ENCODE assay signal across 16 mouse cellular contexts in the genomic region with DNA sequence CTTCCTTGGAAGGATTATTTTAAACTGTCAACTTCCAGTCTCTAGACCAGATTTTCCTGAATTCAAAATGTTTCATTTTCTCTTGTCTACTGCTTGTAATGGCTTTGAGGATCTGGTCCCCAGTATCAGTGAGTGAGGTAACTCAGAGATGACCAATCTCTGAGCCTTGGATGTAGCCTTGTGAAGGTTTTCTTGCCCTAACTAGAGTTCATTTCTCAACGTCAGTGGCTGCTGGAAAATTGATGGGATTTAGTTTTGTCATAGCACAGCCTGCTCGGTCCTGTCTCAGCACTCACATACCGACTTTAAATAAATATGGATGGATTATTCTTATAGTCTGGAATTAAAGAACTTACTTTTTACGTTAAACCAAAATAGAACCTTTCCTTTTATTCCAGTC. TPM values are rescaled to one million over a fixed set of nuclear protein-coding genes. Genes with fewer than 3 reads are reported as not detected.
DNase-seq lines count a peak whose midpoint lies in the region.
"Had no signal": no experiment of that assay in that cellular context is flagged by ENCODE, and none has a peak within 500 bp of the region (broad histone marks: within the 10 kb centered on the region; RNA-seq: fewer than 3 reads in every experiment).

No protein-coding gene starts in this region.

- no peaks in the 10 kb centered on the region for H3K27me3 ChIP-seq in limb, embryonic 10.5 days (ENCODE audit: low read depth, poor library complexity, severe bottlenecking)
- H3K27me3 ChIP-seq: embryonic facial prominence, embryonic 12.5 days; forebrain, embryonic 13.5 days; forebrain, embryonic 15.5 days had no signal

- intact Hi-C loops in heart, postnatal 36 days (cut with DNase I) = no loop called here

- 92% methylated on average over 4 of the region's 4 CpGs for WGBS in limb, embryonic 10.5 days

- H3K27ac ChIP-seq in limb, embryonic 10.5 days = no peak overlapping the region
- H3K27ac ChIP-seq: embryonic facial prominence, embryonic 10.5 days; embryonic facial prominence, embryonic 12.5 days; forebrain, embryonic 13.5 days; forebrain, embryonic 15.5 days had no signal

- no peaks in the 10 kb centered on the region for H3K4me1 ChIP-seq in limb, embryonic 10.5 days
- H3K4me1 ChIP-seq: embryonic facial prominence, embryonic 10.5 days; embryonic facial prominence, embryonic 12.5 days; forebrain, embryonic 13.5 days; forebrain, embryonic 15.5 days had no signal

- H3K4me3 ChIP-seq in limb, embryonic 10.5 days = no peak overlapping the region
- H3K4me3 ChIP-seq: embryonic facial prominence, embryonic 10.5 days; embryonic facial prominence, embryonic 12.5 days; forebrain, embryonic 13.5 days; forebrain, embryonic 15.5 days had no signal

- peaks cover 100% of the 10 kb centered on the region for H3K36me3 ChIP-seq in limb, embryonic 10.5 days

- peak; percentile 34 for DNase-seq in adrenal gland, adult 8-10 months
- no peak for DNase-seq in adrenal gland, postnatal 4 days (ENCODE audit: low spot score in 2 of 2)
- DNase-seq in heart, adult 11 months = peak; percentile 58
- DNase-seq in heart, postnatal 36 days = no peak
- DNase-seq in limb, embryonic 10.5 days (ENCODE audit: low spot score) = peak; percentile 1
- DNase-seq in neural tube, embryonic 10.5 days (ENCODE audit: extremely low spot score, low spot score) = no peak
- DNase-seq: cerebellum, adult 11-12 months; cerebellum, adult 2 months; cerebellum, adult 9-10 months; cerebellum, postnatal 10 days; cerebellum, postnatal 25 days; forebrain, postnatal 0 days had no signal

- H3K9me3 ChIP-seq in limb, embryonic 10.5 days (replicated peaks) = no peaks in the 10 kb centered on the region
- H3K9me3 ChIP-seq: embryonic facial prominence, embryonic 10.5 days; embryonic facial prominence, embryonic 12.5 days; forebrain, embryonic 13.5 days; forebrain, embryonic 15.5 days had no signal

RNA-seq across cellular contexts. Expression of a gene that starts 29.8 kb away (rescaled TPM):
- 10 to 100 TPM; 35.1 to 49.7 (median 40.7) TPM for total RNA-seq in adrenal gland, adult 8-10 months (2022)
- total RNA-seq in adrenal gland, postnatal 4 days (2021) = 10 to 100 TPM; 46.7 to 48.9 TPM
- total RNA-seq in heart, postnatal 36 days (2021) = 10 to 100 TPM; 15.1 to 17.6 TPM
- 19.4 and 21.7 TPM in 2 replicates for polyA plus RNA-seq in limb, embryonic 10.5 days (2016; fragmentation: Nextera tagmentation; extraction: Ambion mirVana)

Comparison
In these comparisons a context has a peak if more than half of its experiments do, and no peak if none do; other contexts are left out.
1. DNase-seq: peak in adrenal gland, adult 8-10 months (single experiment), heart, adult 11 months (single experiment) and limb, embryonic 10.5 days (single experiment); none in adrenal gland, postnatal 4 days (0 of 2), heart, postnatal 36 days (0 of 2) and neural tube, embryonic 10.5 days (single experiment).